Mouse (Mus musculus) natural killer cell, adult 2 months (primary cell): Measurements from ENCODE around the gene Rwdd2a.

Experiments used
- DNase-seq, 2 experiments: peaks; one replicate each; pipeline ENCODE4 v3.0.0; 2022; ENCODE audit warnings: low spot score in 2 of 2

The Rwdd2a gene

DNA sequence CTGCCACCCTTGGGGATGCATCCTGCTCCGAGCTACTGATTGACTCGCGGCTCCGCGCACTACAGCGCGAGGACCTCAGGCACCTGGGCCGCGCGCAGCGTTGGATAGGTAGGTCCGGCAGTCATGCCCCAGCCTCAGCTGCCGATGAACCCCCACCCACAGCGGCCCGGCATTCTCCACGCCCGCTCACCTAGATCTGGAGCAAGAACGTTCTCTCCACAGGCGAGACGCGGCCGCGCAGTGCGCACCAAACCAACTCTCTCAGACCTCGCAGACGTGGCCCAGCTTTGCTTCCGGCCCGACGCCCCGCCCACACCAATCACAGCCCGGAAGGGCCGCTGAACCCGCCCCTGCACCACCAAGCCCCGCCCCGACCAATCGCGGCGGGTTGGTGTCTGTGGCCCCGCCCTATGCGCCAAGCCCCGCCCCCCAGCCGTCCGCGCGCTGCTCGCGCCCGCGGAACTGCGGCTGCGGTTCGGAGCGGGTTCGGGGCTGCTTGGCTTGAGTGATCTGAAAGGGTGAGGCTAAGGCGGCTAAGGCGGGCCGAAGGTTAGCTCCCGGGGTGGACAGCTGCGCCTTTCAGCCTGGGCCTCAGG, at the start of gene Rwdd2a, which contains the start of gene Pgm3:
Gene Rwdd2a, plus strand, starts transcription at position 452 of the 596 bp plus-strand sequence.
Gene Pgm3, minus strand, starts transcription at position 303 of the 596 bp plus-strand sequence.
- peak; percentile 93 to 95 for DNase-seq

DNA sequence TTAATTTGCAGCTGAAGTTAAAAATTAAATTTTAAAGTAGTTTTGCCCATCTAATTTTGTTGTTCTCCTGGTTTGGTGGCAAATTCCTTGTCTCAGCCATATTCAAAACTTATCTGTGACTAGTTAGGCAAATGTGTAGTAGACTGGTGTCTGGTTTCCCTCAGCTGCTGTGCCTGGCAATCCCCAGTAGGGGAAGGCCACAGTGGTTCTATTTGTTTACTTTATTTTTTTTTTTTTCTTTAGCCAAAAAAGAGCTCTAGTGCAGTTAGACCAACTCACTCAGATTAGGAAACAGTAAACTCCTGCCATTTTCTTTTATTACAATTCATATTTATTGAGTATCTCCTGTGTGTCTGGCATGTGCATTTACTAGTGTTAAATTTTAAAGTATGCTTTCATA, 49.5 kb upstream of the Rwdd2a start:
- no peak for DNase-seq

DNA sequence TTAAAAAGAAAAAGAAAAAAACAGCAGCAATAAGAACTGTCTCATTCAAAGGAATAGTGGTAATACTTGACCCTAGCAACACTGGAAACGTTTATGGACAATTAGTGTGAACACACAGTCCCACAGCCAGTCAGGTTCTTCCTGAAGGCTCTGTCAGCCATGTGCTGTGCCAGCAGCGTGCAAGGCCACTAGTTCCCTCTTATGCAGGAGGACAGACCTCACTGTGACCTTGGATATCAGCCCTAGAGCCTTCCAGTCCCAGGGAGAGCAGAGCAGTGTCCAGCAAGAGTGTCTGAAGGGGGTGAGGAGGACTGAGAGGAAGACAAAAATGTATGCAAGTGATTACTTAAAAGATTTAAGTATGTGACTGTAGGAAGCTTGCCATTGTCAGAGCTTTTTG, 46.2 kb upstream of the Rwdd2a start:
- no peak for DNase-seq

DNA sequence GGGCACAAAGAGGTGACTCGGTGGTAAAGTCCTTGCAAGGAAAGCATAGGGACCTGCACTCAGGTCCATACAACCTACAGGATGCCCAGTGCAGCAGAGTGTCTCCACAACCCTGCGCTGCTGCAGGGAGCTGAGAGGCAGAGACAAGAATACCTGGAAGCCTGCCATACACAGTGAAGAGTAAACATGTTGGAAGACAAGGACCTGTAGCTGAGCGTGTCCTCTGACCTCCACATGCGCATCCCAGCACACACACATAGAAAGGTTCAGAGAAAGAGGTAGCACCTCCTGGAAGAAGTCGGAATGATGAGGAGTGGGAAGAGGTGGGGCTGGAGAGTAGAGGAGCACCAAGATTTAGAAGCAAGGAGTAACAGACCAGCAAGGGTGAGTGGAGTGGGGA, 37.7 kb upstream of the Rwdd2a start:
- no peak for DNase-seq

DNA sequence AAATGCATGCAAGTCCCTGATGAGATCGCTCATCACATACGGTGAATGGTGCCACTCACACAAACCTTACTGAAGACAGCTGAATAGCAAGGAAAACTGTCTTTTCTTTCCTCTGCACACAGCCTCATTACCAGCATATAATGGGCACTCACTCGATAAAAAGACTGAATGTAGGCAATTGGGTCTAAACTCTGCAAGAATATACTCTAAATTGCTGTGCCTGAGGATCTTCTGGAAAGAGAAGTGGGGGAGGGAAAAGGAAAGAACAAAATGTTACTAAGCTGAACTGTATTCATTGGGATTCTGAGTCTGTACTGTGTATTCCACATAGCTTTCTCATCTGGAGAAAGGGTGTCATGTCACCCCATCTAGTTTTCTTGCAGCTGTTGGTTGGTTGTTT, 28.3 kb upstream of the Rwdd2a start:
- DNase-seq: no peak

DNA sequence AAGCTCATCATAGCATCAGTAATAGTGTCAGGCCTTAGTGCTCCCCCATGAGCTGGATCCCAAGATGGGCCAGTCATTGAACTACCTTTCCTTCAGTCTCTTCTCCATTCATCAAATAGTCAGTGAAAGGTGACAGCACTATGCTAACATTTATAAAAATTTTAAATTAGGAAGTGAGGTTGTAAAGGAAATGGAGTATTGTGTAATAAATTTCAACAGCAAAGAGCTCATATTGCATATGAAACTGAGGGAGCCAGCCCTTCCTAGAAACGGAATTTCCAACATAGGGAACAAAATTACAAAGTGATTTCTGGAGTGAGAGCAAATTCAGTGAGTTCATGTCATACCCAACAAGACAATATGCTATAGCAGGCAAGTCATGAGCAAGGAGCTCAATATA, 27.2 kb upstream of the Rwdd2a start:
- no peak for DNase-seq

DNA sequence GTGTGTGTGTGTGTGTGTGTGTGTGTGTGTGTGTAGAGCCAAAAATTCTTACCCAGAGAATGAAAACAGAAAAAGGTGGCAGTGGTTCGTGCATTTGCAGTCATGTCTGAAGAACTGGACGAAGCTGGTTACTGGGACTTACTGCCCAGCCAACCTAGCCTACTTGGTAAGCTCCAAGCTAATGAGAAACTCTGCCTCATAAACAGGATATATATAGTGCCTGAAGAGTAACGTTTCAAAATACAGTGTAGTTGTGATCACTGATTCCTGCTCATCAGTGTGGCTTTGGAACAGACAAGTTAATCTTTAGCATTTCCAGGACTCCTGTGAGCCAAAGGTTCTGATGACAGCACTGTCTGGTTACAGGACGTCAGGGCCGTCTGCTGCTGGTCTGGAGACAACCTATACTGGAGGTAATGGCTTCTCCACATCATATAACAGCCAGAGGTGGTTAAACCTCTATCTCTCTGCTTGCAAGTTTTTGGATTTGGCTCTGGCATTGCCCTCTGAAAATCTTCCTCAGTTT, 22.1 kb upstream of the Rwdd2a start:
- no peak for DNase-seq

DNA sequence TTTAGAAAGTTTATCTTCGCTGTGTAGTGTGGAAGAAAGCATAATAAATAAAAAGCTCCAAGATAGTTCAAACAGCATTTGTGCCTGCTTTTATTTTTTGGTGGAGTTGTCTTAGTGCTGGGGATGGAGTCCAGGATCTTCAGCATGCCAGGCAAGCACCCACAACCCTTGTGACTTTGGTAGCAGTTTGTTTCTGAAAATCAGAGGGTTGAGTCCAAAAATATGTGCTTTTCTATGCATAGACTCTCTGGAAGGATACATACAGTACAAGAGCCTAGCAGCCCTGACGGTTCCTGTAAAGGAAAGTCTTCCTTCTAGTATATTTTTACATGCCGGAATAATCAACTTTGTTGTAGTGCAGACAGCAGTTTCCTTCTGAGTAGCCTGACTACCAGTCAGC, 21.1 kb upstream of the Rwdd2a start:
- DNase-seq: no peak

DNA sequence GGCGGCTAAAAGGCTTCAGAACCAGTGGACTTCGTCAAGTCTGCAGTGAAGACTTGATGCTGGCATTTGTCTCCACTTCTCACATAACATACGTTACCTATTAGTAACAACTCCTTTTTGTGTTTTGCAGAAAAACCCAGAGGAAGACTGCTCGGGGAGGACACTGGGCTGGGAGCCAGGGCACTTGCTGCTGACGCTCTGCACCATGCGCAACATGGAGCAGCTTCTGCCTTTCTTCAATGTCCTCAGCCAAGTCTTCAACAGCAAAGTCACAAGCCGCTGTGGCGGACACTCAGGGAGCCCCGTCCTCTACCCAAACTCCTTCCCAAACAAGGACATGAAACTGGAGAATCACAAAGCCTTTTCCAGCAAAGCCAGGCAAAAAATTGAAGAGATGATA, 17.9 kb upstream of the Rwdd2a start:
- no peak for DNase-seq

DNA sequence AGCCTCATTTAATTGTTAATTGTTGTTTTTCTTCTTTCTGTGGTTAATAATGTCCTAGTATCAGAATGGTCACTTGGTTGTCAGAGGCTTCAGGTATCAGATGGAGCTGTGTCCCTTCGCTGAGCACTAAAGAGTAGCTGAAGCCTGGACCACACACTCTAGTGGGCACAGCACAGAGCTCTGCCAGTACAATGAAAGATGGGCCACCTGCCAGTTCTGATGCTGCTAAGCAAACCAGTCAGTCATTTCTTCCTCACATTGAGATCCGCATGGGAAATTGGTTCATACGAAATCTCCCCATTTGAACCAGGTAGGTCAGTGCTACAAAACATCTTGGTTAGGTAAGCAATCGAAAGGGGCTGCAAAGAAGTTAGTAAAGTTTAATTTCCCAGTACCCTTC, 17.1 kb upstream of the Rwdd2a start:
- no peak for DNase-seq

DNA sequence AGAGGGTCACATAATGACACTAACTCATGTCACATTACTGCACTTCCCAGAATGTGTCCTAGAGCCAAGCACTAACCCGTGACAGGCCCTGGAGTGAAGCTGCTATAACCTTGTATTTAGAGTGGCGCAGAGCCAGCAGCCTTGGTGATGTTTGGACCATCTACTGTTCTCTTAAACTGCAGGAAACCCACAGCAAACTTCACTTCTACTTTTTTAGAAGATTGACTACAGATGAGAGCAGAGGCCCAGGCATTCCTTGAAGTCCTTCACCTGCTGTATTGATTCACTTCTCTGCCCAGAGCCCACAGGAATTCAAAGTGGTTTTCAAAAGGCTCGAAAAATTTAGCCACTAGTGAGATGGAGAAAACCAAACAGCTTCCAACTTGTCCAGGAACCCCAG, 11.2 kb upstream of the Rwdd2a start:
- DNase-seq: no peak

DNA sequence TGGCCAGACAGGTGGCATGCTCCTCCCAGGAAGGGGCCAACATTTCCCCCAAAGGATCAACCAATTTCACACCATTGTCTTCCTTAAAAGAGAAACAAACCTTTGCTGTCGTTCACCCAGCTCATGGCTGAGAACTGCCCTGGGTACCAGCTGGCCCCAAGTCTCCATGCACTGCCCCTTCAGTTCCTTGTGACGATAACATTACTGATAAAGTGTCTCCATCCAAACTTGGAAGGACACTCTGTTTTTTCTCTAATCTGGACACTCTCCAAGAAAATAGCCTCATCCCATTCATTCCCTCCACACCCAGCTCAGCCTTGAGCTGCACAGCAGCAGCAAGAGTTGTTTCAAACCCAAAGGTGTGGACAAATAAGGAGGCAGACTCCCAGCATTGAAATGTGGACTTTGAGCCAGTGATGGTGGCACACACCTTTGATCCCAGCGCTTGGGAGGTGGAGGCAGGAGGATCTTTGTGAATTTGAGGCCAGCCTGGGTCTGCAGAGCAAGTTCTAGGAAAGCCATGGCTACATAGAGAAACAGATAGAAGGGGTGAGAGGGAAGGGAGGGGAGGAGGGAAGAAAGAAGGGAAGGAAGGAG, 2.4 kb upstream of the Rwdd2a start:
- no peak for DNase-seq

DNA sequence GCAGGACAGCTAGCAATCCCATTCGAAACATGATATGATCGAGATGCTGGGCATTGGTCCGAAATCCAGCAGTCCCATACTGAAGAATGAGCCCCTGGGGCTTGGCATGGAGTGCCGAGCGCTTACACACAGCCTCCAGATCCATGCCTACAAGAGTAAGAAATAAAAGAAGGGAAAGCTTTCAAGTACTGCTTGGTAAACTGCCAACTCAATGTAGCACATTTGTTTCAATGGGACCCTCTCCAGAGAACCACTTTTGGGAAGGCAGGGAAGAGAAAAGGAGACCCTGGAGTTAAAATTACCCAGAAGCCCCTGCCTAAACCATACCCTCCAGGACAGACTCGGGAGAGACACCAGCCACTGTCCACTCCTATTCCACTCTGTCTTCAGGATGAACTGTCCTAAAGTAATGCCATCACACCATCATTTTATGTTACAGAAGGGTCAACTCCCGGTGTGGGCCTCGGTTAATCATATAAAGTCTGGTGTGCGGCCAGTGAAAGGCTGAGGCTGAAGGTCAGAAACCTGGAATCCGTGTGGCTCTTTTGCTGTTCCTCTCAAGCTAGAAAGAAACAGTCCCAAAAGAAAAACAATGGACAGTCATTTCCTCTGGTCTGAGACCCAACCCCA, 1.4 kb upstream of the Rwdd2a start:
- DNase-seq: no peak

DNA sequence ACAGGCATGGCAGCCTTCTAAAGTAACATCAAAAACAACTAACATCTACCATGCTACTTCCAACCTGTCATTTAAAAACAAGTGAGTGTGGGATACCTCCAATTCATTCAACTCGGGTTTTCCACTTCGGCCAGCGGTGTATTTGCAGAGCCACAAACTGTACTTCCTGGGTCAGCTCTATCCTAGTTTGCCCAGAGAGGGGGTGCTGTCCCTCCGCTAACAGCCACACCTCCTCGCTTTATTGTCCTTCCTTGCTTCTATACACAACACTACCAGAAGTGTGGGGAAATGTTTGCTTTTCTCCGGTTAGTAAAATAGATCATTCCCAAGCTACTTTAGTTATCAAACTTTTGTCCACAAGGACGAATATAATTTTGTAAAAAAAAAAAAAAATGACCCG, 845 bp upstream of the Rwdd2a start:
- no peak for DNase-seq

DNA sequence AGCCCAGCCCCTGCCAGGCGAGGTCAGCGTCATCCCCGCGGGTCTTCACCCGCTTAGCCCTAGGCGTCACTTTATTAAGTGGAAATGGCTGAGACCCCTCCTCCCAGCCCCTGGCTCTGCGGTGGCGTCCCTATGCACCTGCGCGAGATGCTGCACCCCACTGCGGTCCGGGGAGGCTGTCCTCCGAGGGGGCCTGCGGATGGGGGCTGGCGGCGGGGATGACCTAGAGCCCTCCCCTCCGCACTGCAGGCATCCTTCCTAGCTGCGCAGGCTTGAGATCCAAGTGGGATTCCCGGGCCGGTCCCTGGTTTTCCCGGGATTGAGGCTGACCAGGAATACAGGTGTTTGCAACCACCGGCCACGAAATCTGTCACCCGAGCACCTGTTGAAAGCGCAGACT, 405 bp downstream of the Rwdd2a start:
- no peak for DNase-seq

DNA sequence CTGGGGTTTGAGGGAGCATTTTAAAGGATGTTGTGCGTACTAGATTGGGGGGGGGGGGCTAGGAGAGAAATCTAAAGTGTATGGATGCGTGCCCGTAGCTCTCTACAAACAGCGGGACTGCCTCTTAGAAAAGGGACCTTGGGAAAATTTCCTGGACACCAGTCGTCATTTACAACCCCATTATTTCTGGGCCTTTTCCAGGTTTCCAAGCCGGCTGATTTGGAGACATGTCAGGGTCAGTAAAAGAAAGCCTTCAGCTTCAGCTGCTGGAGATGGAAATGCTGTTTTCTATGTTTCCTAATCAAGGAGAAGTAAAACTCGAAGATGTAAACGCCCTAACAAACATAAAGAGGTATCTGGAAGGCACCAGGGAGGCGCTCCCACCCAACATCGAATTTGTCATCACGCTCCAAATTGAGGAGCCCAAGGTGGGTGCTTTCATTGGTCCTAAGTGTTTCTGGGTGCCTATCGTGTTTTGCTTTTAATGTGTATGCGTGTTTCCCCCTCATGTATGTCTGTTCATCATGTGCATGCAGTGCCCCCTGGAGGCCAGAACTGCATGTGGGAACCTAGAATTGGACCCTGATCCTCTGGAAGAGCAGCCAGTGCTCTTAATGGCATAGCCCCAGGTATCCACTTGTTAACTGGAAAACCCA, 973 bp downstream of the Rwdd2a start:
- DNase-seq: peak; percentile 81 to 87

DNA sequence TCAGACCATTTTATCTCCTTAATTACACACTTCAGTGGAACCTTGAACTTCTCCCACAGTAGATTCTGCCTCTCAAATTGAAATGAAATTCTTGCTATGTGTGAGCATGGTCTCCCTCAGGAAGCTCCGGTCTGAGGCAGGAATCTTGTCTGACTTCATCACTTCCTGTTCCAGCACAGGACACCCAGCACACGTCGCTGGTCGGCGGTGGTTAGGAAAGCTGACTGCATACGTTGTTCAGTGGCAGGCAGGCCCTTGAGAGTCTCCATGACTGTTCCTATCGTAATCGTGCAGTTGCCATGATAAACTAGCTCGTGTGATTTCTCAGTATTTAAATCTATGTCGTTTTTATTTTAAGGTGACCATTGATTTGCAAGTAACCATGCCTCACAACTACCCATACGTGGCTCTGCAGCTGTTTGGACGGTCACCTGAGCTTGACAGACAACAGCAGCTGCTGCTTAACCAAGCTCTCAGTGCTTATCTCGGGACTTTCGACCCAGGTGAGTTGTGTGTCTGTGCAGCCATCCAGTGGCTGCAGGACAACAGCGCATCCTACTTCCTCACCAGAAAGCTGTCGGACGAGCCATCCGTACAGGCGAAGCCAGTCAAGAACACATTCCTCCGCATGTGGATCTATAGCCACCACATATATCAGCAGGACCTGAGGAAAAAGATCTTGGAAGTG, 2.0 kb downstream of the Rwdd2a start:
- DNase-seq: no peak

DNA sequence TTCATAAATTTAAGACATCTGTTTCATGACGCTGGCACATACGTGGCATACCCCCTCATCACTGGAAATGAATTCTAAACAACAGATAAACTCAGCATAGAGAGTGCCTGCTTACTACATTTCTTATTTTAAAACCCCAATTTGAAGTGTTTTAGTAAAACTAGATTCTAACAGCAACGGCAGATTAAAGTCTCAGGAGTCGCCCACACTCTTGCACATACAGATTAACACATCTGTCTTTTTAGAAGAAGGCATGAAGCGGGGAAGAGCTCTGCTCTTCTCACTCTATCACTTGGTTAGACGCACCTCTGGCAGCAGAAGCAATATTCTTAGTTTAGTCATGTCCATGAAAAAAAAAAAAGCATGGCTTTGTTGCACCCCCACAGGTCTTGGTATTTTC, 3.4 kb downstream of the Rwdd2a start:
- DNase-seq: no peak

DNA sequence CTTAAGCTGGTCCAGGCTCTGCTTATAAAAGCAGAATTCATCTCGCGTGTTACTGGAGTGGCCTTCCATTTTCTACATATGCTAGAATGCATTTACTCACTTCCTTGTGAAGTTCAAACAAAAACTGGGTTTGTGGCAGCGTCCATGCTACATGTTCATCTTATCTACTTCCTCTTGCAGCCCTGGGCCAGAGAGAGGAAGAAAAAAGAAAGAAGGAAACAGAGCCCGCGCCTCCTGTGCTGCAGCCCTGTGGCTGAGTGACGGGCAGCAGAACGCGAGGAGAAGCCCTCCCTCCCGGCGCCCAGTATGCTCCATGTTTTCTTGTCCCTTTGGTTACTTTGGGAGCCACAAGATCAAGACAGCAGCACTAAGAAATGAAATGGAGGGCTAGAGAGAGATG, 7.9 kb downstream of the Rwdd2a start:
- DNase-seq: no peak

DNA sequence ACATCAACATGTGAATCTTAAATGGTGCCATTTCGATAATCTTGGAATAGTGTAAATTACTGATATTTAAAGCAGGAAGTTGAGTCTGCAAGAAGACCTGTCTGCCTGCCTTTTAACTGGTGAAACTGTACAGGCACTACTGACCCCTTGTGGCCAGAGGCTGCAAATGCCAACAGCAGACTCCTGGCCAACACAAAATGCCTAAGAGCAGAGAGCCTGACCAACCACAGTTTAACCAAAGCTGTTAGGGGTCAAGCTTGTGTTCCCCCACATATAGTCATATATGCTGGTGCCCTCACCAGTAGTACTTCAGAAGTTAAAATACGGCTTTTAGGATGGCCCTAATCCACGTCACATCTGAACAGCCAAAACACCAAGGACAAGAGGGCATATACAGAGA, 11.9 kb downstream of the Rwdd2a start:
- peak; percentile 58 to 71 for DNase-seq

DNA sequence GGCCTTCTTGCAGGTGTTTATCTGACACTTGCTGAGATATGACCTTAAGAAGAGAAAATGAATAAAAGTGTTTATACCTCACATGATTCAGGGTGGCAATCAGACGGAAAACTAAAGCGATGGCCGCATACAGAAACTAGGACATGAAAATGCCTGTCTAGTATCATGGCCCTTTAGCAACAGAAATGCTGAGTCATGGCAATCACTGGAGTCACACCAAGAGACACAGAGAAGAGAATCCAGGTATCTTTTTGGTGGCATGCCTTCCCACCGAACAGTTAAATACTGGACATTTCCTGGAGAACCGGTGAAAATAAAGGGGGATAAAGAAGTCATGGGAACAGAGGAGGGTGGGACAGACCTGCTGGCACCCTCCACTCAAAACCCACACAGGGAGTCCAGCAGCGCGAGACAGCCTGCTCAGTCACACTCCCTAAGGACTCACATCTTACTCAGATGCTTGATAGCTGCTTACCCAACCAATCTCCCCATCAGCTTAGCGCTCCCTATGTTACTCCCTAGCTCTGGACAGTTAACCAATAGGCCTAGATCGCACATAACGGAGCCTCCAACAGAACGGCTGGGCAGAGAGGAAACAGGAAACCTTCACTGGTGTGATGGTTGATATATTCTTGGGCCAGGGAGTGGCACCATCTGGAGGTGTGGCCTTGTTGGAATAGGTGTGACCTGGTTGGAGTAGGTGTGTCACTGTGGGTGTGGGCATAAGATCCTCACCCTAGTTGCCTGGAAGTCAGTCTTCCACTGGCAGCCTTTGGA, 15.4 kb downstream of the Rwdd2a start:
- DNase-seq: no peak
